Mouse (Mus musculus) CH12.LX (cell line): Measurements from ENCODE around the gene Pigt. TPM values are rescaled to one million over a fixed set of nuclear protein-coding genes. Genes with fewer than 3 reads are reported as not detected.

ENCODE experiments used
- DNase-seq: peaks from one replicate; pipeline ENCODE4 v3.0.0-alpha.2; 2013; ENCODE audit errors: extremely low read depth
- H3K27ac ChIP-seq: 2 replicates; pipeline ENCODE4 v1.5.1; 2012; ENCODE audit warnings: low read depth, mild to moderate bottlenecking, control low read depth, moderate library complexity; ENCODE audit not compliant: insufficient read depth
- H3K27me3 ChIP-seq: replicated peaks from 2 replicates; pipeline ENCODE3; 2012; ENCODE audit warnings: inconsistent platforms
- H3K36me3 ChIP-seq, 2 experiments: replicated peaks in 1 of 2; 2 replicates each; pipeline versions ENCODE3 to v1.6.1; 2012; ENCODE audit warnings: inconsistent platforms in 1 of 2, low read length in 1 of 2, mild to moderate bottlenecking in 1 of 2, mixed read lengths in 1 of 2, moderate library complexity in 1 of 2; ENCODE audit not compliant: control insufficient read depth in 1 of 2, insufficient read depth in 1 of 2
- H3K4me1 ChIP-seq, 2 experiments: 2 replicates each; pipeline ENCODE4 v1.6.1; 2012; ENCODE audit warnings: inconsistent platforms in 1 of 2, moderate library complexity in 1 of 2; ENCODE audit not compliant: insufficient read depth in 2 of 2, control insufficient read depth in 1 of 2
- H3K4me2 ChIP-seq: 2 replicates; pipeline ENCODE4 v1.6.1; 2012; ENCODE audit warnings: low read depth, mild to moderate bottlenecking, control low read depth; ENCODE audit not compliant: poor library complexity, insufficient read depth, severe bottlenecking
- H3K4me3 ChIP-seq, 3 experiments: fragments of 150-350 bp in 1 of 3; sonication (generic) in 1 of 3; replicated peaks in 1 of 3; 2 replicates each; pipeline versions ENCODE3 to v1.5.1; 2011 to 2012; ENCODE audit warnings: low read depth in 2 of 3, low read length in 2 of 3, mild to moderate bottlenecking in 2 of 3, moderate library complexity in 2 of 3, control low read depth in 1 of 3, improper control_type of control experiment in 1 of 3, inconsistent platforms in 1 of 3, mixed read lengths in 1 of 3; ENCODE audit not compliant: poor library complexity in 1 of 3
- H3K79me2 ChIP-seq: replicated peaks from 2 replicates; pipeline ENCODE4 v1.6.1; 2012; ENCODE audit warnings: mild to moderate bottlenecking, moderate library complexity; ENCODE audit not compliant: control insufficient read depth, poor library complexity, insufficient read depth, severe bottlenecking; ENCODE audit errors: extremely low read depth
- H3K9ac ChIP-seq: 2 replicates; pipeline ENCODE4 v1.6.1; 2012; ENCODE audit warnings: low read depth, mild to moderate bottlenecking, control low read depth, moderate library complexity; ENCODE audit not compliant: insufficient read depth
- H3K9me3 ChIP-seq: replicated peaks from 2 replicates; pipeline ENCODE3; 2012; ENCODE audit warnings: low read length, inconsistent platforms, mixed read lengths
- CHD1 ChIP-seq: IDR thresholded peaks from 2 replicates; pipeline ENCODE4 v1.6.1; 2012; ENCODE audit warnings: low read depth, low read length, improper control_type of control experiment, inconsistent platforms
- CTCF ChIP-seq, 2 experiments: IDR thresholded peaks in 1 of 2; conservative IDR thresholded peaks in 1 of 2; 2 replicates each; pipeline ENCODE4 v1.5.1; 2011 to 2012; ENCODE audit warnings: low read depth in 2 of 2, low read length in 2 of 2, improper control_type of control experiment in 1 of 2, inconsistent platforms in 1 of 2, mild to moderate bottlenecking in 1 of 2, moderate library complexity in 1 of 2
- ELF1 ChIP-seq: IDR thresholded peaks from 2 replicates; pipeline ENCODE4 v1.6.1; 2014; ENCODE audit warnings: low read depth, mild to moderate bottlenecking, inconsistent platforms, low read length, improper control_type of control experiment
- EP300 ChIP-seq: IDR thresholded peaks from 2 replicates; pipeline ENCODE4 v1.6.1; 2011; ENCODE audit warnings: low read length, improper control_type of control experiment
- GABPA ChIP-seq: IDR thresholded peaks from 2 replicates; pipeline ENCODE4 v1.6.1; 2012; ENCODE audit warnings: low read depth, low read length, improper control_type of control experiment, inconsistent platforms; ENCODE audit not compliant: insufficient replicate concordance
- HCFC1 ChIP-seq: IDR thresholded peaks from 2 replicates; pipeline ENCODE4 v1.6.1; 2012; ENCODE audit warnings: low read depth, mild to moderate bottlenecking, inconsistent platforms, low read length, improper control_type of control experiment
- KAT2A ChIP-seq: IDR thresholded peaks from 2 replicates; pipeline ENCODE4 v1.6.1; 2012; ENCODE audit warnings: low read length, improper control_type of control experiment, inconsistent platforms; ENCODE audit not compliant: insufficient replicate concordance
- MAFK ChIP-seq: IDR thresholded peaks from 2 replicates; pipeline ENCODE4 v1.6.1; 2011; ENCODE audit warnings: low read length, improper control_type of control experiment; ENCODE audit not compliant: insufficient replicate concordance
- MAX ChIP-seq: IDR thresholded peaks from 2 replicates; pipeline ENCODE4 v1.6.1; 2011; ENCODE audit warnings: low read length, improper control_type of control experiment
- MAZ ChIP-seq: IDR thresholded peaks from 2 replicates; pipeline ENCODE4 v1.6.1; 2012; ENCODE audit warnings: low read depth, mild to moderate bottlenecking, inconsistent platforms, low read length, improper control_type of control experiment, moderate library complexity
- MXI1 ChIP-seq: IDR thresholded peaks from 2 replicates; pipeline ENCODE4 v1.6.1; 2011; ENCODE audit warnings: mild to moderate bottlenecking, low read depth, low read length, improper control_type of control experiment
- NRF1 ChIP-seq: IDR thresholded peaks from 2 replicates; pipeline ENCODE4 v1.6.1; 2014; ENCODE audit warnings: low read depth, mild to moderate bottlenecking, inconsistent platforms, low read length, improper control_type of control experiment, moderate library complexity
- POLR2A ChIP-seq: IDR thresholded peaks from 2 replicates; pipeline ENCODE4 v1.6.1; 2011; ENCODE audit warnings: low read depth, mild to moderate bottlenecking, improper control_type of control experiment, low read length
- RAD21 ChIP-seq: IDR thresholded peaks from 2 replicates; pipeline ENCODE4 v1.6.1; 2011; ENCODE audit warnings: low read depth, mild to moderate bottlenecking, low read length, improper control_type of control experiment, moderate library complexity
- SIN3A ChIP-seq: IDR thresholded peaks from 2 replicates; pipeline ENCODE4 v1.6.1; 2012; ENCODE audit warnings: low read length, improper control_type of control experiment, inconsistent platforms
- TBP ChIP-seq: conservative IDR thresholded peaks from 2 replicates; pipeline ENCODE4 v1.6.1; 2011; ENCODE audit warnings: low read depth, low read length, improper control_type of control experiment
- UBTF ChIP-seq: IDR thresholded peaks from 2 replicates; pipeline ENCODE4 v1.6.1; 2012; ENCODE audit warnings: low read depth, mild to moderate bottlenecking, inconsistent platforms, low read length, improper control_type of control experiment, moderate library complexity
- USF1 ChIP-seq: IDR thresholded peaks from 2 replicates; pipeline ENCODE4 v1.6.1; 2014; ENCODE audit warnings: low read depth, mild to moderate bottlenecking, inconsistent platforms, low read length, improper control_type of control experiment
- USF2 ChIP-seq: conservative IDR thresholded peaks from 2 replicates; pipeline ENCODE4 v1.6.1; 2011; ENCODE audit warnings: low read depth, low read length, improper control_type of control experiment
- ZC3H11A ChIP-seq: IDR thresholded peaks from 2 replicates; pipeline ENCODE4 v1.6.1; 2012; ENCODE audit warnings: low read depth, mild to moderate bottlenecking, inconsistent platforms, low read length, improper control_type of control experiment
- ZKSCAN1 ChIP-seq: IDR thresholded peaks from 2 replicates; pipeline ENCODE4 v1.6.1; 2012; ENCODE audit warnings: low read depth, inconsistent platforms, low read length, improper control_type of control experiment, borderline replicate concordance
- ZNF384 ChIP-seq: IDR thresholded peaks from 2 replicates; pipeline ENCODE4 v1.6.1; 2012; ENCODE audit warnings: low read depth, low read length, improper control_type of control experiment, inconsistent platforms
- dilution Hi-C: fragments of 300-500 bp; cut with MboI; formaldehyde crosslinking; loops from 2 replicates; pipeline ENCODE4 v1.14.3; 2020; ENCODE audit warnings: low sequenced_read_pairs; ENCODE audit not compliant: extremely low pct_unique_long_range_greater_than_20kb, extremely low pct_ligation_motif_present
- in situ Hi-C: fragments of 300-500 bp; cut with MboI; formaldehyde crosslinking; loops from 3 replicates; pipeline ENCODE4 v1.14.3; 2019; ENCODE audit warnings: low sequenced_read_pairs, low pct_ligation_motif_present, low pct_unique_long_range_greater_than_20kb, mixed read lengths
- polyA plus RNA-seq: library from polyadenylated mRNA; unstranded; fragments of >175 nt; gene quantifications from 2 replicates; pipeline ENCODE4 v1.2.1, GENCODE M21; 2012; ENCODE audit warnings: low read depth; ENCODE audit not compliant: insufficient read length
- total RNA-seq, 2 experiments: library from RNA; depleted of rRNA; stranded (reverse); fragments of 300-350 nt in 1 of 2; fragments of >200 nt in 1 of 2; gene quantifications; 2 replicates each; pipeline ENCODE4 v1.2.3; 2012 to 2014

Gene Pigt
- total and polyA plus RNA-seq, 3 experiments, result 14.0 to 91.8 (median 39.2) TPM

- no peaks in the 10 kb centered on the region for H3K79me2 ChIP-seq
- H3K4me2 ChIP-seq, result no peak overlapping the region
- H3K27ac ChIP-seq, result no peak overlapping the region
- H3K9me3 ChIP-seq, result peaks cover 11% of the 10 kb centered on the region
- H3K4me1 ChIP-seq, result no peaks in the 10 kb centered on the region
- in situ Hi-C loops, result no loop called here
- H3K9ac ChIP-seq, result no peak overlapping the region
- peaks cover 86% of the 10 kb centered on the region for H3K27me3 ChIP-seq
- TF ChIP-seq KAT2A (no peak), USF2 (no peak), EP300 (no peak), ELF1 (no peak), ZKSCAN1 (no peak), ZNF384 (no peak), CHD1 (no peak), GABPA (no peak), CTCF (conservative IDR thresholded peaks at IDR 0.05 in 1 of 2, IDR thresholded peaks at IDR 0.05 in 1 of 2; ENCODE audit: low read depth in 2 of 2, low read length in 2 of 2) (no peak), TBP (no peak), POLR2A (no peak), SIN3A (no peak), MXI1 (no peak), MAX (no peak), USF1 (no peak), MAFK (no peak), HCFC1 (no peak), MAZ (no peak)
- DNase-seq, result no peak
- no peak overlapping the region for H3K4me3 ChIP-seq
- no peaks in the 10 kb centered on the region for H3K36me3 ChIP-seq
- dilution Hi-C loops, result no loop called here
Measured at GRCm38 (mm10) chr2:164543745-164544144, 46.4 kb downstream of the Pigt start.

DNA sequence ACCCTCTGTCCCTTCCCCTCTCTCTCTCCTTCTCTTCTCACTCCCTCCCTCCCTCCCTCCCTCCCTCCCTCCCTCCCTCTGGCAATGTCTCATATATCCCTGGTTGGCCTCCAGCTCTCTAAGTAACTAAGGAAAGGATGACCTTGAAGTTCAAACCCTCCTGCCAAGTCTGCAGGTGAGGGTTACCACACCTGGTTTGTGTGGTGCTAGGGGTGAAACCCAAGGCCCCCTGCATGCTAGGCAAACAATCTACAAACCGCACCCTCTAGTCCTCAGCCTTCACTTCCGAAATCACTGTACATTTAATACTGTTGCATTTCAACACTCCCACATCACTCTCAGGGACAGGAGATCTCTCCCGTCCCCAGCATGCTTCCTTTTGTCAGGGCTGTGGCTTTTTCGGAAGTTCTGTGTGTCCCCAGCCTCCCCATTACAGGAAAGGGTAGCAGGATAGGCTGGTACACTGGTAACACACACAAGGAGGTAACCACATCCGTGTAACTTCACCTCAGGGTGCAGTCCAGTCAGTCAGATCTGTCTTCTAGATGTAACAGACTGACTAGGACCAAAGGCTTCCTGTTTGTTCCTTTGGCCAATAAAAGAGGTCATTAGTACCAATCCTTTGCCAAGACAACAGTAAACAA lies 47.3 kb downstream of the Pigt start:
- TF ChIP-seq MAZ, result no peak
- TF ChIP-seq RAD21, result no peak
- no peak for TF ChIP-seq MAX
- TF ChIP-seq ZC3H11A, result no peak
- TF ChIP-seq UBTF, result no peak
- no peak for TF ChIP-seq NRF1
- DNase-seq, result no peak
- in situ Hi-C loops (no loop called here), dilution Hi-C loops (no loop called here)
- Histone ChIP-seq H3K79me2 (no peaks in the 10 kb centered on the region), H3K9me3 (peaks cover 11% of the 10 kb centered on the region), H3K4me1 (no peaks in the 10 kb centered on the region), H3K9ac (no peak overlapping the region), H3K27me3 (peaks cover 87% of the 10 kb centered on the region), H3K27ac (no peak overlapping the region), H3K36me3 (no peaks in the 10 kb centered on the region), H3K4me3 (no peak overlapping the region), H3K4me2 (no peak overlapping the region)
